Mouse (Mus musculus): Measurements from ENCODE around the gene 1700122O11Rik.

1700122O11Rik gene

GRCm38 (mm10) chr17:48038193-48038592, at the start of gene 1700122O11Rik:
Gene 1700122O11Rik (minus strand): TSS chr17:48038293.
- no peak for DNase-seq (ENCODE audit: low read depth, low spot score)

GRCm38 (mm10) chr17:48080626-48081025, 42.5 kb upstream of the 1700122O11Rik start:
- DNase-seq (ENCODE audit: low read depth, low spot score): no peak

- no peak for DNase-seq (ENCODE audit: low read depth, low spot score)
Measured at GRCm38 (mm10) chr17:48067729-48068128, 29.6 kb upstream of the 1700122O11Rik start.

- DNase-seq (ENCODE audit: low read depth, low spot score): no peak
Measured at GRCm38 (mm10) chr17:48067083-48067614, 29.1 kb upstream of the 1700122O11Rik start.

GRCm38 (mm10) chr17:48065081-48065501, 27.0 kb upstream of the 1700122O11Rik start:
- DNase-seq (ENCODE audit: low read depth, low spot score): no peak

- no peak for DNase-seq (ENCODE audit: low read depth, low spot score)
Measured at GRCm38 (mm10) chr17:48064196-48064843, 26.2 kb upstream of the 1700122O11Rik start.

- no peak for DNase-seq (ENCODE audit: low read depth, low spot score)
Measured at GRCm38 (mm10) chr17:48057382-48057781, 19.3 kb upstream of the 1700122O11Rik start.

- DNase-seq (ENCODE audit: low read depth, low spot score): peak; percentile 46
Measured at GRCm38 (mm10) chr17:48055076-48055816, 17.2 kb upstream of the 1700122O11Rik start.

- no peak for DNase-seq (ENCODE audit: low read depth, low spot score)
Measured at GRCm38 (mm10) chr17:48053646-48054045, 15.6 kb upstream of the 1700122O11Rik start.

- DNase-seq (ENCODE audit: low read depth, low spot score): no peak
Measured at GRCm38 (mm10) chr17:48052338-48053067, 14.4 kb upstream of the 1700122O11Rik start.

GRCm38 (mm10) chr17:48051638-48052337, 13.7 kb upstream of the 1700122O11Rik start:
- no peak for DNase-seq (ENCODE audit: low read depth, low spot score)

GRCm38 (mm10) chr17:48045631-48046030, 7.5 kb upstream of the 1700122O11Rik start:
- DNase-seq (ENCODE audit: low read depth, low spot score): no peak

- DNase-seq (ENCODE audit: low read depth, low spot score): no peak
Measured at GRCm38 (mm10) chr17:48043154-48043880, 5.2 kb upstream of the 1700122O11Rik start.

- DNase-seq (ENCODE audit: low read depth, low spot score): peak; percentile 52
Measured at GRCm38 (mm10) chr17:48041351-48042287, 3.5 kb upstream of the 1700122O11Rik start.

GRCm38 (mm10) chr17:48039232-48039866, 1.3 kb upstream of the 1700122O11Rik start:
- no peak for DNase-seq (ENCODE audit: low read depth, low spot score)

- no peak for DNase-seq (ENCODE audit: low read depth, low spot score)
Measured at GRCm38 (mm10) chr17:48036921-48037320, 1.2 kb downstream of the 1700122O11Rik start.

GRCm38 (mm10) chr17:48031521-48032430, 6.3 kb downstream of the 1700122O11Rik start:
- DNase-seq (ENCODE audit: low read depth, low spot score): no peak

GRCm38 (mm10) chr17:48029241-48029640, 8.9 kb downstream of the 1700122O11Rik start:
- DNase-seq (ENCODE audit: low read depth, low spot score): peak; percentile 39
